Mouse (Mus musculus) CH12.LX (cell line): ENCODE data around the gene Fbln1. TPM values are rescaled to one million over a fixed set of nuclear protein-coding genes. Genes with fewer than 3 reads are reported as not detected.

ENCODE experiments used
- DNase-seq: peaks from one replicate; pipeline ENCODE4 v3.0.0-alpha.2; 2013; ENCODE audit errors: extremely low read depth
- H3K27ac ChIP-seq: 2 replicates; pipeline ENCODE4 v1.5.1; 2012; ENCODE audit warnings: low read depth, mild to moderate bottlenecking, control low read depth, moderate library complexity; ENCODE audit not compliant: insufficient read depth
- H3K27me3 ChIP-seq: replicated peaks from 2 replicates; pipeline ENCODE3; 2012; ENCODE audit warnings: inconsistent platforms
- H3K36me3 ChIP-seq, 2 experiments: replicated peaks in 1 of 2; 2 replicates each; pipeline versions ENCODE3 to v1.6.1; 2012; ENCODE audit warnings: inconsistent platforms in 1 of 2, low read length in 1 of 2, mild to moderate bottlenecking in 1 of 2, mixed read lengths in 1 of 2, moderate library complexity in 1 of 2; ENCODE audit not compliant: control insufficient read depth in 1 of 2, insufficient read depth in 1 of 2
- H3K4me1 ChIP-seq, 2 experiments: 2 replicates each; pipeline ENCODE4 v1.6.1; 2012; ENCODE audit warnings: inconsistent platforms in 1 of 2, moderate library complexity in 1 of 2; ENCODE audit not compliant: insufficient read depth in 2 of 2, control insufficient read depth in 1 of 2
- H3K4me2 ChIP-seq: 2 replicates; pipeline ENCODE4 v1.6.1; 2012; ENCODE audit warnings: low read depth, mild to moderate bottlenecking, control low read depth; ENCODE audit not compliant: poor library complexity, insufficient read depth, severe bottlenecking
- H3K4me3 ChIP-seq, 3 experiments: fragments of 150-350 bp in 1 of 3; sonication (generic) in 1 of 3; replicated peaks in 1 of 3; 2 replicates each; pipeline versions ENCODE3 to v1.5.1; 2011 to 2012; ENCODE audit warnings: low read depth in 2 of 3, low read length in 2 of 3, mild to moderate bottlenecking in 2 of 3, moderate library complexity in 2 of 3, control low read depth in 1 of 3, improper control_type of control experiment in 1 of 3, inconsistent platforms in 1 of 3, mixed read lengths in 1 of 3; ENCODE audit not compliant: poor library complexity in 1 of 3
- H3K79me2 ChIP-seq: replicated peaks from 2 replicates; pipeline ENCODE4 v1.6.1; 2012; ENCODE audit warnings: mild to moderate bottlenecking, moderate library complexity; ENCODE audit not compliant: control insufficient read depth, poor library complexity, insufficient read depth, severe bottlenecking; ENCODE audit errors: extremely low read depth
- H3K9ac ChIP-seq: 2 replicates; pipeline ENCODE4 v1.6.1; 2012; ENCODE audit warnings: low read depth, mild to moderate bottlenecking, control low read depth, moderate library complexity; ENCODE audit not compliant: insufficient read depth
- H3K9me3 ChIP-seq: replicated peaks from 2 replicates; pipeline ENCODE3; 2012; ENCODE audit warnings: low read length, inconsistent platforms, mixed read lengths
- BHLHE40 ChIP-seq: IDR thresholded peaks from 2 replicates; pipeline ENCODE4 v1.6.1; 2011; ENCODE audit warnings: mild to moderate bottlenecking, low read depth, low read length, improper control_type of control experiment
- CHD1 ChIP-seq: IDR thresholded peaks from 2 replicates; pipeline ENCODE4 v1.6.1; 2012; ENCODE audit warnings: low read depth, low read length, improper control_type of control experiment, inconsistent platforms
- CTCF ChIP-seq, 2 experiments: IDR thresholded peaks in 1 of 2; conservative IDR thresholded peaks in 1 of 2; 2 replicates each; pipeline ENCODE4 v1.5.1; 2011 to 2012; ENCODE audit warnings: low read depth in 2 of 2, low read length in 2 of 2, improper control_type of control experiment in 1 of 2, inconsistent platforms in 1 of 2, mild to moderate bottlenecking in 1 of 2, moderate library complexity in 1 of 2
- ELF1 ChIP-seq: IDR thresholded peaks from 2 replicates; pipeline ENCODE4 v1.6.1; 2014; ENCODE audit warnings: low read depth, mild to moderate bottlenecking, inconsistent platforms, low read length, improper control_type of control experiment
- EP300 ChIP-seq: IDR thresholded peaks from 2 replicates; pipeline ENCODE4 v1.6.1; 2011; ENCODE audit warnings: low read length, improper control_type of control experiment
- GABPA ChIP-seq: IDR thresholded peaks from 2 replicates; pipeline ENCODE4 v1.6.1; 2012; ENCODE audit warnings: low read depth, low read length, improper control_type of control experiment, inconsistent platforms; ENCODE audit not compliant: insufficient replicate concordance
- JUN ChIP-seq: IDR thresholded peaks from 2 replicates; pipeline ENCODE4 v1.6.1; 2011; ENCODE audit warnings: low read depth, mild to moderate bottlenecking, low read length, improper control_type of control experiment, moderate library complexity; ENCODE audit not compliant: insufficient read depth
- JUND ChIP-seq: conservative IDR thresholded peaks from 2 replicates; pipeline ENCODE4 v1.6.1; 2011; ENCODE audit warnings: low read depth, low read length, improper control_type of control experiment
- MAX ChIP-seq: IDR thresholded peaks from 2 replicates; pipeline ENCODE4 v1.6.1; 2011; ENCODE audit warnings: low read length, improper control_type of control experiment
- MAZ ChIP-seq: IDR thresholded peaks from 2 replicates; pipeline ENCODE4 v1.6.1; 2012; ENCODE audit warnings: low read depth, mild to moderate bottlenecking, inconsistent platforms, low read length, improper control_type of control experiment, moderate library complexity
- MEF2A ChIP-seq: IDR thresholded peaks from 2 replicates; pipeline ENCODE4 v1.6.1; 2014; ENCODE audit warnings: low read depth, mild to moderate bottlenecking, inconsistent platforms, low read length, improper control_type of control experiment, borderline replicate concordance
- MXI1 ChIP-seq: IDR thresholded peaks from 2 replicates; pipeline ENCODE4 v1.6.1; 2011; ENCODE audit warnings: mild to moderate bottlenecking, low read depth, low read length, improper control_type of control experiment
- MYC ChIP-seq: IDR thresholded peaks from 2 replicates; pipeline ENCODE4 v1.6.1; 2011; ENCODE audit warnings: low read depth, mild to moderate bottlenecking, improper control_type of control experiment, low read length
- NELFE ChIP-seq: IDR thresholded peaks from 2 replicates; pipeline ENCODE4 v1.6.1; 2011; ENCODE audit warnings: low read depth, low read length, improper control_type of control experiment
- NRF1 ChIP-seq: IDR thresholded peaks from 2 replicates; pipeline ENCODE4 v1.6.1; 2014; ENCODE audit warnings: low read depth, mild to moderate bottlenecking, inconsistent platforms, low read length, improper control_type of control experiment, moderate library complexity
- PAX5 ChIP-seq: IDR thresholded peaks from 2 replicates; pipeline ENCODE4 v1.6.1; 2012; ENCODE audit warnings: low read length, inconsistent platforms, mixed read lengths
- POLR2A ChIP-seq: IDR thresholded peaks from 2 replicates; pipeline ENCODE4 v1.6.1; 2011; ENCODE audit warnings: low read depth, mild to moderate bottlenecking, improper control_type of control experiment, low read length
- POLR2AphosphoS2 ChIP-seq: IDR thresholded peaks from 2 replicates; pipeline ENCODE4 v1.6.1; 2011; ENCODE audit warnings: low read depth, low read length, improper control_type of control experiment
- TCF12 ChIP-seq: IDR thresholded peaks from 2 replicates; pipeline ENCODE4 v1.6.1; 2014; ENCODE audit warnings: low read depth, mild to moderate bottlenecking, inconsistent platforms, low read length, improper control_type of control experiment
- USF1 ChIP-seq: IDR thresholded peaks from 2 replicates; pipeline ENCODE4 v1.6.1; 2014; ENCODE audit warnings: low read depth, mild to moderate bottlenecking, inconsistent platforms, low read length, improper control_type of control experiment
- ZNF384 ChIP-seq: IDR thresholded peaks from 2 replicates; pipeline ENCODE4 v1.6.1; 2012; ENCODE audit warnings: low read depth, low read length, improper control_type of control experiment, inconsistent platforms
- dilution Hi-C: fragments of 300-500 bp; cut with MboI; formaldehyde crosslinking; loops from 2 replicates; pipeline ENCODE4 v1.14.3; 2020; ENCODE audit warnings: low sequenced_read_pairs; ENCODE audit not compliant: extremely low pct_unique_long_range_greater_than_20kb, extremely low pct_ligation_motif_present
- in situ Hi-C: fragments of 300-500 bp; cut with MboI; formaldehyde crosslinking; loops from 3 replicates; pipeline ENCODE4 v1.14.3; 2019; ENCODE audit warnings: low sequenced_read_pairs, low pct_ligation_motif_present, low pct_unique_long_range_greater_than_20kb, mixed read lengths
- polyA plus RNA-seq: library from polyadenylated mRNA; unstranded; fragments of >175 nt; gene quantifications from 2 replicates; pipeline ENCODE4 v1.2.1, GENCODE M21; 2012; ENCODE audit warnings: low read depth; ENCODE audit not compliant: insufficient read length
- total RNA-seq, 2 experiments: library from RNA; depleted of rRNA; stranded (reverse); fragments of 300-350 nt in 1 of 2; fragments of >200 nt in 1 of 2; gene quantifications; 2 replicates each; pipeline ENCODE4 v1.2.3; 2012 to 2014

Fbln1 gene
- total and polyA plus RNA-seq, 3 experiments = 1.4 TPM; not detected in 2

- Histone ChIP-seq H3K4me2 (no peak overlapping the region), H3K27me3 (peaks cover 70% of the 10 kb centered on the region), H3K36me3 (no peaks in the 10 kb centered on the region), H3K27ac (no peak overlapping the region), H3K4me1 (0 out of 4 replicates have a peak, but pooled peaks cover 0 to 3% of the 10 kb centered on the region in 2 experiments), H3K9me3 (peaks cover 9% of the 10 kb centered on the region), H3K79me2 (no peaks in the 10 kb centered on the region), H3K4me3 (no peak overlapping the region), H3K9ac (no peak overlapping the region)
- dilution Hi-C loops (no loop called here), in situ Hi-C loops (no loop called here)
- no peak for DNase-seq
- TF ChIP-seq JUN (no peak), MXI1 (no peak), USF1 (no peak), MAX (no peak), JUND (no peak), MYC (no peak), ZNF384 (no peak), POLR2AphosphoS2 (no peak), PAX5 (no peak), GABPA (no peak), ELF1 (no peak), CTCF (conservative IDR thresholded peaks at IDR 0.05 in 1 of 2, IDR thresholded peaks at IDR 0.05 in 1 of 2; ENCODE audit: low read depth in 2 of 2, low read length in 2 of 2) (no peak), EP300 (no peak), MAZ (no peak), NELFE (no peak), MEF2A (no peak), POLR2A (no peak), NRF1 (no peak), BHLHE40 (no peak), CHD1 (no peak)
Measured at GRCm38 (mm10) chr15:85218617-85219265, 13.0 kb downstream of the Fbln1 start.

- H3K4me1 ChIP-seq = 0 out of 4 replicates have a peak, but pooled peaks cover 0 to 3% of the 10 kb centered on the region in 2 experiments
- no peak for DNase-seq
- peaks cover 9% of the 10 kb centered on the region for H3K9me3 ChIP-seq
- H3K9ac ChIP-seq = no peak overlapping the region
- H3K27ac ChIP-seq = no peak overlapping the region
- no peak overlapping the region for H3K4me2 ChIP-seq
- TF ChIP-seq ELF1 (no peak), EP300 (no peak), TCF12 (no peak)
- no peak overlapping the region for H3K4me3 ChIP-seq
- peaks cover 75% of the 10 kb centered on the region for H3K27me3 ChIP-seq
- no peaks in the 10 kb centered on the region for H3K79me2 ChIP-seq
- in situ Hi-C loops = no loop called here
- H3K36me3 ChIP-seq = no peaks in the 10 kb centered on the region
- dilution Hi-C loops = no loop called here
Measured at GRCm38 (mm10) chr15:85220371-85220770, 14.6 kb downstream of the Fbln1 start.
